Mouse (Mus musculus): ENCODE measurements around the gene Hist2h3c2. TPM values are rescaled to one million over a fixed set of nuclear protein-coding genes. Genes with fewer than 3 reads are reported as not detected.

Gene Hist2h3c2
- polyA plus RNA-seq, 1 experiment from 2014 or later: 13.8 TPM

GRCm38 (mm10) chr3:96268051-96268775 is 29.3 kb upstream of the Hist2h3c2 start, which contains the start of gene Hist2h3b:
Gene Hist2h3b (plus strand): TSS chr3:96268654.
- H3K4me3 ChIP-seq: peak within 1 kb of the TSS; percentile 62
- H3K4me1 ChIP-seq: peaks cover 46% of the 10 kb centered on the region
- H3K27ac ChIP-seq: peak within 1 kb of the TSS; percentile 99
- WGBS (ENCODE audit: insufficient replicate concordance): 21% methylated on average over 30 of the region's 30 CpGs
- peak within 1 kb of the TSS; percentile 74 for H3K4me2 ChIP-seq
- H3K36me3 ChIP-seq: no peaks in the 10 kb centered on the region
- H3K9ac ChIP-seq: peak within 1 kb of the TSS; percentile 84
- ATAC-seq: peak; percentile 52
- H3K27me3 ChIP-seq (replicated peaks): no peaks in the 10 kb centered on the region
- H3K9me3 ChIP-seq (replicated peaks): no peaks in the 10 kb centered on the region

- Histone ChIP-seq H3K27me3 (replicated peaks) (no peaks in the 10 kb centered on the region), H3K4me3 (peak overlapping the region; percentile 50; the same call in 1 of the 2 replicates), H3K27ac (peak overlapping the region; percentile 95), H3K4me2 (peak overlapping the region; percentile 69), H3K9ac (peak overlapping the region; percentile 70), H3K9me3 (replicated peaks) (no peaks in the 10 kb centered on the region), H3K4me1 (peaks cover 50% of the 10 kb centered on the region), H3K36me3 (no peaks in the 10 kb centered on the region)
- 72% methylated on average over 4 of the region's 4 CpGs for WGBS (ENCODE audit: insufficient replicate concordance)
- no peak for ATAC-seq
These were observed 28.6 kb upstream of the Hist2h3c2 start for GRCm38 (mm10) chr3:96267541-96267940.

GRCm38 (mm10) chr3:96266132-96266710 is 27.3 kb upstream of the Hist2h3c2 start:
- H3K9ac ChIP-seq: peak overlapping the region; percentile 65
- no peaks in the 10 kb centered on the region for H3K9me3 ChIP-seq (replicated peaks)
- H3K4me2 ChIP-seq: peak overlapping the region; percentile 12; the same call in 1 of the 2 replicates
- peak overlapping the region; percentile 95 for H3K27ac ChIP-seq
- H3K27me3 ChIP-seq (replicated peaks): no peaks in the 10 kb centered on the region
- ATAC-seq: no peak
- H3K4me3 ChIP-seq: no peak overlapping the region
- 39% methylated on average over 8 of the region's 8 CpGs for WGBS (ENCODE audit: insufficient replicate concordance)
- no peaks in the 10 kb centered on the region for H3K36me3 ChIP-seq
- H3K4me1 ChIP-seq: peaks cover 63% of the 10 kb centered on the region

- Histone ChIP-seq H3K36me3 (no peaks in the 10 kb centered on the region), H3K4me3 (peak overlapping the region; percentile 58), H3K27ac (peak overlapping the region; percentile 98), H3K4me1 (peaks cover 64% of the 10 kb centered on the region), H3K9ac (peak overlapping the region; percentile 84), H3K27me3 (replicated peaks) (no peaks in the 10 kb centered on the region), H3K9me3 (replicated peaks) (no peaks in the 10 kb centered on the region), H3K4me2 (peak overlapping the region; percentile 74)
- no peak for ATAC-seq
- 71% methylated on average over 7 of the region's 7 CpGs for WGBS (ENCODE audit: insufficient replicate concordance)
These were observed 25.6 kb upstream of the Hist2h3c2 start for GRCm38 (mm10) chr3:96264404-96264949.

GRCm38 (mm10) chr3:96263558-96264403 is 24.9 kb upstream of the Hist2h3c2 start:
- WGBS (ENCODE audit: insufficient replicate concordance): 6% methylated on average over 27 of the region's 27 CpGs
- ATAC-seq: no peak
- H3K9me3 ChIP-seq (replicated peaks): no peaks in the 10 kb centered on the region
- H3K27me3 ChIP-seq (replicated peaks): no peaks in the 10 kb centered on the region
- peak overlapping the region; percentile 58 for H3K4me3 ChIP-seq
- peaks cover 64% of the 10 kb centered on the region for H3K4me1 ChIP-seq
- H3K36me3 ChIP-seq: no peaks in the 10 kb centered on the region
- peak overlapping the region; percentile 74 for H3K4me2 ChIP-seq
- peak overlapping the region; percentile 84 for H3K9ac ChIP-seq
- peak overlapping the region; percentile 98 for H3K27ac ChIP-seq

GRCm38 (mm10) chr3:96262979-96263550 is 24.1 kb upstream of the Hist2h3c2 start, which contains the start of gene Hist2h4:
Gene Hist2h4 (minus strand): TSS chr3:96263311.
- Histone ChIP-seq H3K27me3 (replicated peaks) (no peaks in the 10 kb centered on the region), H3K9me3 (replicated peaks) (no peaks in the 10 kb centered on the region), H3K4me3 (peak within 1 kb of the TSS; percentile 58), H3K9ac (peak within 1 kb of the TSS; percentile 84), H3K36me3 (no peaks in the 10 kb centered on the region), H3K27ac (peak within 1 kb of the TSS; percentile 98), H3K4me1 (peaks cover 61% of the 10 kb centered on the region), H3K4me2 (peak within 1 kb of the TSS; percentile 74)
- under 1% methylated on average over 40 of the region's 40 CpGs for WGBS (ENCODE audit: insufficient replicate concordance)
- peak; percentile 90 for ATAC-seq

- peak overlapping the region; percentile 98 for H3K27ac ChIP-seq
- H3K4me3 ChIP-seq: peak overlapping the region; percentile 58
- H3K9ac ChIP-seq: peak overlapping the region; percentile 84
- no peaks in the 10 kb centered on the region for H3K36me3 ChIP-seq
- H3K9me3 ChIP-seq (replicated peaks): no peaks in the 10 kb centered on the region
- H3K27me3 ChIP-seq (replicated peaks): no peaks in the 10 kb centered on the region
- H3K4me1 ChIP-seq: peaks cover 58% of the 10 kb centered on the region
- ATAC-seq: peak; percentile 76
- WGBS (ENCODE audit: insufficient replicate concordance): 2% methylated on average over 19 of the region's 19 CpGs
- peak overlapping the region; percentile 74 for H3K4me2 ChIP-seq
These were observed 23.4 kb upstream of the Hist2h3c2 start for GRCm38 (mm10) chr3:96262216-96262875.

- Histone ChIP-seq H3K36me3 (no peaks in the 10 kb centered on the region), H3K27me3 (replicated peaks) (no peaks in the 10 kb centered on the region), H3K9ac (peak overlapping the region; percentile 84), H3K9me3 (replicated peaks) (no peaks in the 10 kb centered on the region), H3K4me1 (peaks cover 55% of the 10 kb centered on the region), H3K4me2 (peak overlapping the region; percentile 74), H3K27ac (peak overlapping the region; percentile 98), H3K4me3 (peak overlapping the region; percentile 58)
- WGBS (ENCODE audit: insufficient replicate concordance): 51% methylated on average over 3 of the region's 3 CpGs
- ATAC-seq: no peak
These were observed 22.7 kb upstream of the Hist2h3c2 start for GRCm38 (mm10) chr3:96261623-96262022.

GRCm38 (mm10) chr3:96260220-96260619 is 21.3 kb upstream of the Hist2h3c2 start:
- H3K27me3 ChIP-seq (replicated peaks): no peaks in the 10 kb centered on the region
- H3K4me1 ChIP-seq: peaks cover 55% of the 10 kb centered on the region
- H3K4me3 ChIP-seq: no peak overlapping the region
- no peak overlapping the region for H3K4me2 ChIP-seq
- H3K9ac ChIP-seq: no peak overlapping the region
- no peak overlapping the region for H3K27ac ChIP-seq
- no peaks in the 10 kb centered on the region for H3K9me3 ChIP-seq (replicated peaks)
- 79% methylated on average over 5 of the region's 5 CpGs for WGBS (ENCODE audit: insufficient replicate concordance)
- no peak for ATAC-seq
- H3K36me3 ChIP-seq: no peaks in the 10 kb centered on the region

GRCm38 (mm10) chr3:96257190-96257589 is 18.3 kb upstream of the Hist2h3c2 start:
- no peak overlapping the region for H3K4me3 ChIP-seq
- no peak overlapping the region for H3K4me2 ChIP-seq
- peaks cover 65% of the 10 kb centered on the region for H3K4me1 ChIP-seq

More at GRCm38 (mm10) chr3:96257190-96257589, 18.3 kb upstream of the Hist2h3c2 start:
- Histone ChIP-seq H3K9me3 (replicated peaks) (no peaks in the 10 kb centered on the region), H3K27me3 (replicated peaks) (no peaks in the 10 kb centered on the region), H3K36me3 (no peaks in the 10 kb centered on the region), H3K9ac (no peak overlapping the region), H3K27ac (0 out of 2 replicates have a peak overlapping the region, but pooled peaks have one; percentile 9)
- no peak for ATAC-seq
- 77% methylated on average over 3 of the region's 3 CpGs for WGBS (ENCODE audit: insufficient replicate concordance)
